Mouse (Mus musculus) MEL (cell line): ENCODE results near the gene Tmem230. TPM values are rescaled to one million over a fixed set of nuclear protein-coding genes. Genes with fewer than 3 reads are reported as not detected.

Experiments used
- DNase-seq: peaks from one replicate; pipeline ENCODE4 v3.0.0; 2011; ENCODE audit warnings: low read depth, low spot score
- H3K27ac ChIP-seq: 2 replicates; pipeline ENCODE4 v1.5.1; 2012; ENCODE audit warnings: low read depth, mild to moderate bottlenecking, control low read depth, low read length, moderate library complexity; ENCODE audit not compliant: control insufficient read depth
- H3K27me3 ChIP-seq, 2 experiments: fragments of 150-350 bp in 1 of 2; sonication (generic) in 1 of 2; 2 replicates each; pipeline ENCODE4 v1.6.1; 2012; ENCODE audit warnings: low read length in 2 of 2, mild to moderate bottlenecking in 2 of 2, improper control_type of control experiment in 1 of 2, moderate library complexity in 1 of 2; ENCODE audit not compliant: insufficient read depth in 2 of 2, control insufficient read depth in 1 of 2
- H3K36me3 ChIP-seq, 2 experiments: 2 replicates each; pipeline ENCODE4 v1.6.1; 2012 to 2014; ENCODE audit warnings: low read length in 2 of 2, improper control_type of control experiment in 1 of 2, inconsistent platforms in 1 of 2, mild to moderate bottlenecking in 1 of 2; ENCODE audit not compliant: insufficient read depth in 2 of 2, control insufficient read depth in 1 of 2
- H3K4me1 ChIP-seq, 2 experiments: fragments of 150-350 bp in 1 of 2; sonication (generic) in 1 of 2; 2 replicates each; pipeline ENCODE4 v1.6.1; 2012; ENCODE audit warnings: low read length in 2 of 2, improper control_type of control experiment in 1 of 2, mild to moderate bottlenecking in 1 of 2; ENCODE audit not compliant: insufficient read depth in 2 of 2, control insufficient read depth in 1 of 2
- H3K4me3 ChIP-seq, 2 experiments: fragments of 150-350 bp in 1 of 2; sonication (generic) in 1 of 2; 2 replicates each; pipeline ENCODE4 v1.5.1; 2012; ENCODE audit warnings: low read depth in 2 of 2, low read length in 2 of 2, mild to moderate bottlenecking in 2 of 2, moderate library complexity in 2 of 2, control low read depth in 1 of 2, improper control_type of control experiment in 1 of 2; ENCODE audit not compliant: control insufficient read depth in 1 of 2, insufficient read depth in 1 of 2
- H3K79me2 ChIP-seq: 2 replicates; pipeline ENCODE4 v1.6.1; 2012; ENCODE audit warnings: mild to moderate bottlenecking, low read length, moderate library complexity; ENCODE audit not compliant: control insufficient read depth, poor library complexity, insufficient read depth
- H3K9ac ChIP-seq: 2 replicates; pipeline ENCODE4 v1.6.1; 2012; ENCODE audit warnings: low read depth, mild to moderate bottlenecking, control low read depth, low read length, moderate library complexity; ENCODE audit not compliant: control insufficient read depth, poor library complexity, severe bottlenecking
- H3K9me3 ChIP-seq: fragments of 150-350 bp; sonication (generic); replicated peaks from 2 replicates; pipeline ENCODE4 v1.6.1; 2012; ENCODE audit warnings: mild to moderate bottlenecking, low read length, improper control_type of control experiment, moderate library complexity; ENCODE audit not compliant: insufficient read depth
- CHD1 ChIP-seq: IDR thresholded peaks from 2 replicates; pipeline ENCODE4 v1.6.1; 2012; ENCODE audit warnings: low read depth, mild to moderate bottlenecking, inconsistent platforms, low read length, improper control_type of control experiment
- ELF1 ChIP-seq: IDR thresholded peaks from 2 replicates; pipeline ENCODE4 v1.6.1; 2014; ENCODE audit warnings: low read depth, mild to moderate bottlenecking, inconsistent platforms, low read length, improper control_type of control experiment, moderate library complexity
- EP300 ChIP-seq, 2 experiments: IDR thresholded peaks; 2 replicates each; pipeline ENCODE4 v1.6.1; 2011; ENCODE audit warnings: improper control_type of control experiment in 2 of 2, low read length in 2 of 2, low read depth in 1 of 2, mild to moderate bottlenecking in 1 of 2
- JUND ChIP-seq: IDR thresholded peaks from 2 replicates; pipeline ENCODE4 v1.6.1; 2011; ENCODE audit warnings: low read depth, mild to moderate bottlenecking, improper control_type of control experiment, low read length
- MAX ChIP-seq: IDR thresholded peaks from 2 replicates; pipeline ENCODE4 v1.6.1; 2011; ENCODE audit warnings: low read length, improper control_type of control experiment
- MAZ ChIP-seq: IDR thresholded peaks from 2 replicates; pipeline ENCODE4 v1.6.1; 2012; ENCODE audit warnings: low read depth, mild to moderate bottlenecking, inconsistent platforms, low read length, improper control_type of control experiment
- NRF1 ChIP-seq: IDR thresholded peaks from 2 replicates; pipeline ENCODE4 v1.6.1; 2014; ENCODE audit warnings: low read depth, mild to moderate bottlenecking, inconsistent platforms, low read length, improper control_type of control experiment, moderate library complexity; ENCODE audit not compliant: poor library complexity, insufficient read depth, severe bottlenecking
- POLR2AphosphoS2 ChIP-seq: IDR thresholded peaks from 2 replicates; pipeline ENCODE4 v1.6.1; 2011; ENCODE audit warnings: low read length, improper control_type of control experiment
- RAD21 ChIP-seq: IDR thresholded peaks from 2 replicates; pipeline ENCODE4 v1.6.1; 2011; ENCODE audit warnings: mild to moderate bottlenecking, low read depth, low read length, improper control_type of control experiment
- RCOR1 ChIP-seq: IDR thresholded peaks from 2 replicates; pipeline ENCODE4 v1.6.1; 2012; ENCODE audit warnings: low read depth, mild to moderate bottlenecking, inconsistent platforms, low read length, improper control_type of control experiment
- SMC3 ChIP-seq: IDR thresholded peaks from 2 replicates; pipeline ENCODE4 v1.6.1; 2011; ENCODE audit warnings: low read depth, low read length, improper control_type of control experiment
- TBP ChIP-seq: IDR thresholded peaks from 2 replicates; pipeline ENCODE4 v1.8.0; 2011; ENCODE audit warnings: low read depth, low read length, improper control_type of control experiment
- TCF12 ChIP-seq: IDR thresholded peaks from 2 replicates; pipeline ENCODE4 v1.6.1; 2014; ENCODE audit warnings: low read depth, mild to moderate bottlenecking, inconsistent platforms, low read length, improper control_type of control experiment, moderate library complexity
- UBTF ChIP-seq: IDR thresholded peaks from 2 replicates; pipeline ENCODE4 v1.6.1; 2012; ENCODE audit warnings: low read depth, mild to moderate bottlenecking, inconsistent platforms, low read length, improper control_type of control experiment, moderate library complexity, borderline replicate concordance; ENCODE audit not compliant: insufficient read depth
- USF2 ChIP-seq, 2 experiments: IDR thresholded peaks; 2 replicates each; pipeline ENCODE4 v1.6.1; 2011 to 2012; ENCODE audit warnings: improper control_type of control experiment in 2 of 2, low read length in 2 of 2, borderline replicate concordance in 1 of 2, inconsistent platforms in 1 of 2, low read depth in 1 of 2, mild to moderate bottlenecking in 1 of 2; ENCODE audit not compliant: insufficient read depth in 1 of 2
- ZMIZ1 ChIP-seq: IDR thresholded peaks from 2 replicates; pipeline ENCODE4 v1.6.1; 2012; ENCODE audit warnings: low read depth, mild to moderate bottlenecking, inconsistent platforms, low read length, improper control_type of control experiment, moderate library complexity
- ZNF384 ChIP-seq: IDR thresholded peaks from 2 replicates; pipeline ENCODE4 v1.6.1; 2012; ENCODE audit warnings: low read depth, mild to moderate bottlenecking, inconsistent platforms, low read length, improper control_type of control experiment
- polyA plus RNA-seq, 2 experiments: library from polyadenylated mRNA; stranded (reverse) in 1 of 2; unstranded in 1 of 2; fragments of >175 nt in 1 of 2; fragments of >200 nt in 1 of 2; gene quantifications; 2 replicates each; pipeline versions ENCODE4 v1.2.1 to v1.2.4; 2012; ENCODE audit warnings: low replicate concordance in 2 of 2, low read depth in 1 of 2; ENCODE audit not compliant: insufficient read length in 2 of 2, insufficient read depth in 1 of 2, missing spikeins in 1 of 2
- total RNA-seq: library from RNA; depleted of rRNA; stranded (reverse); fragments of 300-350 nt; gene quantifications from 2 replicates; pipeline ENCODE4 v1.2.3, GENCODE M21; 2012

Gene Tmem230
- total and polyA plus RNA-seq, 3 experiments, result 9.1 to 21.5 TPM; not detected in 1

GRCm38 (mm10) chr2:132252542-132253528 lies 5.2 kb upstream of the Tmem230 start, which contains the start of gene Pcna (continued):
- TF ChIP-seq NRF1 (peak; percentile 49; the same call in 1 of the 2 replicates), ZMIZ1 (peak; percentile 97), RAD21 (no peak), MAZ (peak; percentile 69), RCOR1 (no peak), MAX (peak; percentile 78), EP300 (IDR thresholded peaks at IDR 0.05; ENCODE audit: low read depth in 1 of 2, low read length in 2 of 2) (no peak), TBP (peak; percentile 93), JUND (no peak), USF2 (IDR thresholded peaks at IDR 0.05; ENCODE audit: borderline replicate concordance in 1 of 2, insufficient read depth in 1 of 2, low read depth in 1 of 2, low read length in 2 of 2) (no peak), SMC3 (no peak), ZNF384 (no peak), POLR2AphosphoS2 (peak; percentile 98), ELF1 (peak; percentile 80), UBTF (no peak)
- TF ChIP-seq, all 39 proteins: peak for 17

GRCm38 (mm10) chr2:132251911-132252310 lies 4.3 kb upstream of the Tmem230 start:
- Histone ChIP-seq H3K4me1 (no peaks in the 10 kb centered on the region; a peak in 1 of 4 replicates), H3K27me3 (no peaks in the 10 kb centered on the region), H3K27ac (peak overlapping the region; percentile 85), H3K4me3 (peak overlapping the region; percentile 49 to 91), H3K9me3 (no peaks in the 10 kb centered on the region), H3K36me3 (peaks cover 12 to 35% of the 10 kb centered on the region in 2 experiments), H3K79me2 (peaks cover 22% of the 10 kb centered on the region), H3K9ac (peak overlapping the region; percentile 95)
- DNase-seq, result no peak
- no peak for TF ChIP-seq TCF12
- TF ChIP-seq CHD1, result peak; percentile 92; the same call in 1 of the 2 replicates
- TF ChIP-seq MAX, result no peak
- no peak for TF ChIP-seq SMC3
